12 mouse cellular contexts compared by ENCODE assay signal in the genomic region with DNA sequence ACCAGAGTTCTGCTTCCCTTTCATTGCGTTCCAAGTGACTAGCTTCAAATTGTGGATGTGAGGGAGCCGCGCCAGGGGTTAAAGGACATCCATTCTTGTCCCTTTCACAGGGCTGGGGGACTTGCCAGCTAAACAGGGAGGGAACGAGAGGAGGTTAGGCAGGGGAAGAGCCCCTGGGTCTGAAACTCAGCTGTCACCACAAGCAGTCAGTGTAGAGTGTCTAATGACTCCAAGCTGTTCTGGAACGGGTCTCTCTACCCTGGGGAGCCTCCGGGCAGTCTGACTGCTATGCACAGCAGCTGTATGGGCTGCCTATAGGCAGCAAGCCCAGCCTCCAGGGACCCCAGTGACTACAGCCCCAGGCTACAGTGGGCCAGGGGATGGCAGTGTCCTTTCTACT. TPM values are rescaled to one million over a fixed set of nuclear protein-coding genes. Genes with fewer than 3 reads are reported as not detected.
DNase-seq lines count a peak whose midpoint lies in the region; ATAC-seq and TF ChIP-seq lines count a peak whose summit lies in the region.
"Had no signal": no experiment of that assay in that cellular context is flagged by ENCODE, and none has a peak within 500 bp of the region (broad histone marks: within the 10 kb centered on the region; RNA-seq: fewer than 3 reads in every experiment).

No protein-coding gene starts in this region.

- no peaks in the 10 kb centered on the region for H3K4me1 ChIP-seq in hindbrain, postnatal 0 days (ENCODE audit: insufficient read depth, low read length)
- H3K4me1 ChIP-seq in midbrain, embryonic 14.5 days (ENCODE audit: control insufficient read depth, insufficient read depth, low read length): 0 out of 2 replicates have a peak, but pooled peaks cover 4% of the 10 kb centered on the region
- H3K4me1 ChIP-seq: forebrain, embryonic 15.5 days had no signal

- TF ChIP-seq CTCF in hindbrain, postnatal 0 days (IDR thresholded peaks at IDR 0.05; ENCODE audit: low read depth): no peak

- no peaks in the 10 kb centered on the region for H3K9me3 ChIP-seq in hindbrain, postnatal 0 days (ENCODE audit: low read length)
- H3K9me3 ChIP-seq in midbrain, embryonic 14.5 days (ENCODE audit: control insufficient read depth, low read length): no peaks in the 10 kb centered on the region
- H3K9me3 ChIP-seq: forebrain, embryonic 15.5 days had no signal

- H3K36me3 ChIP-seq in hindbrain, postnatal 0 days (ENCODE audit: insufficient read depth, low read length): no peaks in the 10 kb centered on the region
- no peaks in the 10 kb centered on the region for H3K36me3 ChIP-seq in midbrain, embryonic 14.5 days (ENCODE audit: control insufficient read depth, insufficient read depth, low read length)
- H3K36me3 ChIP-seq: forebrain, embryonic 15.5 days had no signal

- no peak overlapping the region for H3K4me2 ChIP-seq in hindbrain, postnatal 0 days (ENCODE audit: low read depth, low read length)
- H3K4me2 ChIP-seq in midbrain, embryonic 14.5 days (ENCODE audit: low read length): no peak overlapping the region
- H3K4me2 ChIP-seq: forebrain, embryonic 15.5 days had no signal

- no peak overlapping the region for H3K27ac ChIP-seq in hindbrain, postnatal 0 days
- no peak overlapping the region for H3K27ac ChIP-seq in midbrain, embryonic 14.5 days (replicated peaks; ENCODE audit: low read depth, low read length)
- H3K27ac ChIP-seq: forebrain, embryonic 15.5 days had no signal

- 15% methylated on average over 6 of the region's 6 CpGs for WGBS in hindbrain, postnatal 0 days
- WGBS in midbrain, embryonic 14.5 days: 28% methylated on average over 6 of the region's 6 CpGs

- intact Hi-C loops in heart, postnatal 10 days (cut with DNase I): no loop called here

- no peak overlapping the region for H3K4me3 ChIP-seq in hindbrain, postnatal 0 days (ENCODE audit: low read length)
- H3K4me3 ChIP-seq in midbrain, embryonic 14.5 days (replicated peaks; ENCODE audit: low read depth, low read length): no peak overlapping the region
- H3K4me3 ChIP-seq: forebrain, embryonic 15.5 days had no signal

- peak; percentile 56; the same call in 1 of the 2 replicates for ATAC-seq in hindbrain, postnatal 0 days
- no peak for ATAC-seq in midbrain, embryonic 14.5 days (ENCODE audit: low FRiP score, low TSS enrichment)
- ATAC-seq: CD4-positive, CD25-positive, alpha-beta regulatory T cell, adult 4 months; forebrain, embryonic 15.5 days had no signal

- H3K27me3 ChIP-seq in hindbrain, postnatal 0 days (ENCODE audit: insufficient read depth, low read length): no peaks in the 10 kb centered on the region
- no peaks in the 10 kb centered on the region for H3K27me3 ChIP-seq in midbrain, embryonic 14.5 days (ENCODE audit: control insufficient read depth, insufficient read depth, low read length)
- H3K27me3 ChIP-seq: forebrain, embryonic 15.5 days had no signal

- H3K9ac ChIP-seq in hindbrain, postnatal 0 days (replicated peaks; ENCODE audit: low read length): no peak overlapping the region
- no peak overlapping the region for H3K9ac ChIP-seq in midbrain, embryonic 14.5 days (replicated peaks; ENCODE audit: low read length)
- H3K9ac ChIP-seq: forebrain, embryonic 15.5 days had no signal

- DNase-seq in heart, postnatal 10 days: peak; percentile 39 to 47
- DNase-seq in heart, adult 11 months: no peak
- DNase-seq in embryo, embryonic 11 days: peak; percentile 54
- peak; percentile 47 for DNase-seq in hindbrain, postnatal 0 days (ENCODE audit: low spot score)
- DNase-seq in midbrain, embryonic 14.5 days: peak; percentile 40
- no peak for DNase-seq in adrenal gland, adult 2 months
- DNase-seq in cerebellum, postnatal 14 days: no peak
- DNase-seq in ovary, adult 18-20 months (ENCODE audit: low spot score): no peak
- DNase-seq: cerebellum, adult 18-20 months; spleen, adult 18-20 months had no signal

RNA-seq across cellular contexts. Expression of gene Col13a1, which starts 38.0 kb away (rescaled TPM):
- total RNA-seq in heart, postnatal 10 days (2021): 1 to 10 TPM; 1.8 to 1.9 TPM
- total RNA-seq in hindbrain, postnatal 0 days (2014; rRNA removed): 2.5 and 4.2 TPM in 2 replicates
- polyA plus RNA-seq in hindbrain, postnatal 0 days (2015; fragmentation: Nextera tagmentation; extraction: Ambion mirVana): 1.6 and 1.7 TPM in 2 replicates
- polyA plus RNA-seq in midbrain, embryonic 14.5 days (2014; fragmentation: Nextera tagmentation; extraction: Ambion mirVana): 0.12 and 1.5 TPM in 2 replicates
- total RNA-seq in adrenal gland, adult 2 months (2021): 1 to 10 TPM; 5.7 to 9.0 TPM
- 2.7 and 3.2 TPM in 2 replicates for polyA plus RNA-seq in adrenal gland, adult 2 months (2012; rRNA removed)
- polyA plus RNA-seq: CD4-positive, CD25-positive, alpha-beta regulatory T cell, adult 4 months had no signal

Comparison
In these comparisons a context has a peak if more than half of its experiments do, and no peak if none do; other contexts are left out.
1. DNase-seq: peak in heart, postnatal 10 days (2 of 2), embryo, embryonic 11 days (single experiment), hindbrain, postnatal 0 days (single experiment) and midbrain, embryonic 14.5 days (single experiment); none in heart, adult 11 months (single experiment), adrenal gland, adult 2 months (single experiment), cerebellum, postnatal 14 days (0 of 2) and ovary, adult 18-20 months (single experiment).